Mouse (Mus musculus) E14TG2a.4 (cell line): ENCODE results near the gene Gramd4.

Experiments used
- CTCF ChIP-seq: conservative IDR thresholded peaks from 2 replicates; pipeline ENCODE4 v1.5.1; 2014; ENCODE audit warnings: low read length
- POU5F1 ChIP-seq: IDR thresholded peaks from 2 replicates; pipeline ENCODE4 v1.6.1; 2014; ENCODE audit warnings: low read length, borderline replicate concordance

DNA sequence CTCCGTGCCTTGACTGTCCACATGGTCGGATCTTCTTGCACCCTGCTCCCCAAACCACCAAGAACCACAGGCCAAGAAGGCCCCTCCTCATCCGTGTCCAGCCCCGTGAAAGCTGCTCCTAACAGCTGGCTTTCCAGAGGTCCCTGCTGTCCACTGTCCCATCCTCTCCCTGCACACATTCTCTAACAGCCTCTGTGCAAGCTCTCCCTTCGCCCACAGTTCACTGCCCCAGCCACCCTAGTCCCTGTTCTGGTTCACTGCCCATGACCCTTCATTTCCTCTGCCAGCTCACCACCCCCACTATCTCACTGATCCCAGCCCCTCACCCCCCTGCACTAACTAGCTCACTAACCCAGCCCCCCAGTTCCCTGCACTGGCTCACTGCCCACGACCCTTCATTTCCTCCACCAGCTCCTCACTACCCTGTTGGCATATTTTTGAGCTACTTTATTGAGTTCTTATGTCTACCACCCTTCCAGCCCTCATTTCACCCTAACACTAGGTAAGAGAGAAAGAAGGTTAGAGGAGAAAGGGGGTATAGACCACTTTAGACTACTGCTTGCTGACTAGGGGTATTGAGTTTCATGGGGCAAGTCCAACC, 5.5 kb upstream of the Gramd4 start:
- TF ChIP-seq CTCF (no peak), POU5F1 (no peak)
